Mouse (Mus musculus) G1E (cell line): ENCODE measurements around the gene Gm10273.

Experiments used
- CTCF ChIP-seq: IDR thresholded peaks from 2 replicates; pipeline ENCODE4 v1.5.1; 2012; ENCODE audit warnings: low read depth, low read length, inconsistent platforms, mixed read lengths
- GATA1 ChIP-seq: IDR thresholded peaks from 2 replicates; pipeline ENCODE4 v1.6.1; 2012; ENCODE audit warnings: borderline replicate concordance, low read length, inconsistent platforms, mixed read lengths
- POLR2AphosphoS5 ChIP-seq: IDR thresholded peaks from 2 replicates; pipeline ENCODE4 v1.6.1; 2012; ENCODE audit warnings: low read depth, low read length, inconsistent platforms; ENCODE audit not compliant: insufficient replicate concordance
- TAL1 ChIP-seq: conservative IDR thresholded peaks from 2 replicates; pipeline ENCODE4 v1.6.1; 2012; ENCODE audit warnings: low read depth, low read length, inconsistent platforms, mixed read lengths

DNA sequence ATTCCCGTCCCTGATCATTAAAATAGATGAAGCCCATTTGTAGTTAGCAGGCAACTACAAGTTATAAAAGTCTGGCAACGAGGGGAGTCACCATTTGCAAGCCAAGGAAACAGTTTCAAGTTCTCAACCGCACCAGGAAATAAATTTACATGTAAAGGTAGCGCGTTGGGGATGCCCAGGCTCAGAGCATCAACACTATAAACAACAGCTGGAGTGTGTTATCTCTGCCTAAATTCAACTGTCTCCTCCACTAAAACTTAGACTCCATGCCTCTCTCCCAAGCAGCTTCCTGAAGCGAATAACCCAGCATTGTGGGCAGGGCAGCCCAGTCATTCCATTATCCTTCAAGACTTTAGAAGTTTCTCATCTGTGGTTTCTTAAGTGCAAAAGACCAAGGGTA is 13.1 kb downstream of the Gm10273 start:
- TF ChIP-seq TAL1 = no peak
- no peak for TF ChIP-seq POLR2AphosphoS5
- no peak for TF ChIP-seq CTCF
- no peak for TF ChIP-seq GATA1
